Mouse (Mus musculus) brain, embryonic 14.5 days (tissue): ENCODE measurements at regions not wholly inside any gene's neighbourhood (a gene's known extent, or its start where the extent isn't known, plus 50 kb on each side); places are given as distances from the start of the nearest gene placed in this dataset.
"Not testable (repeated sequence)": the region's sequence is repeated elsewhere in the genome, so short reads cannot be mapped to it uniquely, and the experiment has no call there.

Experiments
- DNase-seq: peaks from one replicate; pipeline ENCODE4 v3.0.0-alpha.2; 2011; ENCODE audit warnings: low read depth
- CTCF ChIP-seq: fragments of 200-500 bp; IDR thresholded peaks from 2 replicates; pipeline ENCODE4 v1.5.1; 2012; ENCODE audit warnings: inconsistent platforms, mild to moderate bottlenecking, moderate library complexity, borderline replicate concordance; ENCODE audit not compliant: insufficient read depth, insufficient read length; ENCODE audit errors: extremely low read depth
- POLR2A ChIP-seq: fragments of 200-500 bp; IDR thresholded peaks from 2 replicates; pipeline ENCODE4 v1.6.1; 2012; ENCODE audit warnings: mild to moderate bottlenecking, inconsistent platforms, borderline replicate concordance; ENCODE audit not compliant: poor library complexity, insufficient read depth, insufficient read length, severe bottlenecking; ENCODE audit errors: extremely low read depth

DNA sequence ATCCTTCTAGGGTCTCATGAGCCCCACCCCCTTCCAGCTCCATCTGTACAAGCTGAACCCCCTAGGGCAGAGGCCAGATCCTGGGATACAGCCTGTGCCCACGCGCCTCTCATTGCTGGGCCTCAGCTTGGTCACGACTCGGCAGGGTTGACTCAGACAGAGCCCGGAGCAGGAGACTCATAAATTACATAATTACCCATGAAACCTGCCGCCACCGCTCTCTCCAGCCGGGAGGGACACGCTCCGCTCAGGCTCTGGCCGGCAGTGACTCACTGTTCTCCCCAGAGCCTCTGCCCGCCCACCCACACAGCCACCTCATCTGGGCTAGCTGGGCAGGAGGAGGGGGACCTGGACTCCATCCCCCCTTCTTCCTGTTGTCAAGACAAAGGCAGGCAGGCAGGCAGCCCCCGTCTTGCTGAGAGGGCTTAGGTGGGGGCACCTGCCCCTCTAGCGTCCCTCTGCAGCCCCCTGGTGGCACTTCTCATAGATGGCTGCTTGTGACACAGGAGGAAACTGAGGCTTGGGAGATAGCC is 149.6 kb upstream of the Rtl1 start:
- no peak for TF ChIP-seq POLR2A
- TF ChIP-seq CTCF = peak; percentile 79

DNA sequence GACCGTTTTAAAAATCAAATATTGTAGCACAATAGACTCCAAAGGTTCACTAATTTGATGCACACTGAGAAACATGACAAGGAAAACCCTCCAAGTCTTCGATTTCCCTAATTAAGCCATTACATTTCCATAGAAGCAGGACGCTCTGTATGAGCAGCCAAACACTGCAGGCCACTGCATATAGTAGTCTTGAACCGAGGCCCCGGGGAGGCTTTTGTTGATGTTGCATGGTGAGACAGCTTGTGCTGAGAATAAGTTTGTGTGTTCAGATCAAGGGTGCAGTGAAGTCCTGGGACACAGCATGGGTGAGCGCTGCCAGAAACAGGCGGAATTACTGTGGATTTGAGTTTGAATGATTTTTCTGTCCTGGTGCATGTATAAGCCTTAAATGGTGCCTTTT is 154.9 kb upstream of the Rtl1 start:
- DNase-seq = peak; percentile 25
- TF ChIP-seq CTCF (no peak), POLR2A (no peak)

More for the DNA sequence above, 149.6 kb upstream of the Rtl1 start:
- DNase-seq = peak; percentile 89

DNA sequence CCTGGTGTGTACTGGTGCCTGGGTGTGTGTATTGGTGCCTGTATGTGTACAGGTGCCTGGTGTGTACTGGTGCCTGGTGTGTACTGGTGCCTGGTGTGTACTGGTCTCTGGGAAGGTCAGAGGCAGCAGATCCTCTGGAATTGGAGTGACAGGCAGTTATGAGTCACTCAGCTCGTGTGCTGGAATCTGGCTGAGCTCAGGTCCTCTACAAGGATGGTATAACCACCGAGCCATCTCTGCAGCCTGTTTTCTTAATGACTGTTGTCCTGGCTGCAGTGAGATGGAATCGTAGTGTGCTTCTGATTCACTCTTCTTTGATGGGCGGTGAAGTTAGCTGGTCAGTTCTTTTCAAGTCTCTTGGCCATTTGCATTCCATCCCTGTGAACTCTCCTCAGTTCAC is 164.2 kb upstream of the Rtl1 start:
- TF ChIP-seq POLR2A = no peak
- no peak for TF ChIP-seq CTCF
- DNase-seq = no peak

DNA sequence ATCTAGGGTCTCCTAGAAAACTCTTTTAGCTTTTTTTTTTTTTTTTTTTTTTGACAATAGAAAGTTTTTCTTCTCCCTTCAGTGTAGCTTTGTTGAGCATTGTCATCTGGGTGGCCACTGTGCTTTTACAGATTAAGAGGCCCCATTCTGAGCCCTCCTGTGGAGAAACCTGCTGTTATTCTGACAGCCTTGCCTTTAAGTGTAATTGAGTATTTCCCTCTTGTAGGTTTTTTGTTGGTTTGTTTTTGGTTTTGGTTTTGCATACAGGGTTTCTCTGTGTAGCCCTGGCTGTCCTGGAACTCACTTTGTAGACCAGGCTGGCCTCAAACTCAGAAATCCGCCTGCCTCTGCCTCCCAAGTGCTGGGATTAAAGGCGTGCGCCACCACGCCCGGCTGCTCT is 166.5 kb upstream of the Rtl1 start:
- DNase-seq = not testable (repeated sequence)

DNA sequence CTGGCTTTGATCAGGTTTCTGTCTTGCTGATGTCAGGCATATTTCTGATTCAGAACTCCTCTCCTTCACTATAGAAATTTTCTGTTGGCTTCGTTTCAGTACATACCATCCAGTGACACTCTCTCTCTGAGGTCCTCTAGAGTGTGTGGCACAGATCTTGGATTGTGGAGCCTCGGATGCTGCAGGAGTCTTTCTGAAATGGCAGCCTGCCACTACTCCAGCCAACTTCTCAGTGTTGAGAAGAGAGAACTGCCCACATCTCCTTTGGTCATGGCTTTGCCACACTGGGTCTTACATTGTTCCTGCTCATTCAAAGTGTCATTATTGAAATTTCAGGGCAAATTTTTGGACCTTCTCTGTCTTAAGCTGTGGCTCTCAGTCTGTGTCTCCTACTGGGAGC is 172.4 kb upstream of the Rtl1 start:
- no peak for TF ChIP-seq CTCF
- TF ChIP-seq POLR2A = no peak
- peak; percentile 6 for DNase-seq

DNA sequence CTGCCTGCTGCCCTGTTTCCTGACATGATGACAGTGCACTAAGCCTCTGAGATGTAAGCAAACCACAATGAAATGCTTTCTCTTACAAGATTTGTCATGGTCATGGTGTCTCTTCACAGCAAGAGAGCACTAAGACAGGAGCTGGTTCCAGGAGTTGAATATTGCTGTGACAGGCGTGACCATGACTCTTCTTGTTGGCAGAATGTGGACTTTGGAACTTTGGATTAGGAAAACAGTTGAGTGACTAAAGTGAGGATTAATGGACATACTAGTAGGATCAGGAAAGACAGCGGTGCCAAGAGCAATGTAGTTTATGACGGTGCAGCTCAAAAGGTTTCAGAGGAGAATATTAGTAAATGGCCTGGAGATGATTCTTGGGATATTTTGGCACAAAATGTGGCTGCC is 173.8 kb upstream of the Rtl1 start:
- TF ChIP-seq POLR2A (no peak), CTCF (no peak)

DNA sequence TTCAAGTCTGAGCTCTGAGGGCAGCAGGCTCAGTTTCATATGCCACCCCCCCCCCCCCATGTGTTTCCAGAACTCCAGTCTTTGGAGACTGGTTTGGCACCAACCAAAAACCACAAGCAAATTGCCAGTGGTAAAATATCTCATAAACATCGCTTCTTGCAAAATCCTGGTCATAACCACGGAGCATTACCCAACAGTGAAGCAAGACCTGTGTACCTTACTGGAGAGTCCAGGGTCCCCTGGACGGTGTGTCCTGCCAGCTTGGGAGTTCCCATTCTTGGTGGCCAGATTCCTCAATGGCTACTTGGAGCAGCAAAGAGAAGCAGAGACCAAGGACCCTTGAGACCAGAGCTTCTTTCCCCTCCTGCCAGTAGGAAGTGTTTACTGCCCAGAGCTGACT is 198.7 kb upstream of the Rtl1 start:
- TF ChIP-seq POLR2A (no peak), CTCF (no peak)
- DNase-seq = no peak

More for the DNA sequence above, 173.8 kb upstream of the Rtl1 start:
- peak; percentile 34 for DNase-seq

DNA sequence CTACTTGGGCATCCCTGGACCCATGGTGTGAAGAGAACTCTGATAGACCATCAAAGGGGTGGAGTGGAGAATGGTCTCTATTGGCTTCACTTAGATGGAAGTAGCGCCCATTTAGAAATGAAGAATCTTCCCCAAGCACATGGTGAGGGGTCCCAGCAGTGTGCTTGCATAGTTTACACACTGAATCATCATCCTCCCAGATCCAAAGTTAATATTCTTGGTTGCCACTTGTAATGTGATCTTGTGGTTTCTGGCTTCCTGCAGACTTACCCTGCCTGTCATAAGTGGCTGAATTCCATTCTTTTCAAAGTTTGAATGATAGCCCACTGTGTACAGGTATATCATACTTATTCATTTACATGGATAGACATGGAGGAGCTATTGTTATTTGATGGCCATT is 199.3 kb upstream of the Rtl1 start:
- TF ChIP-seq POLR2A (no peak), CTCF (no peak)
- no peak for DNase-seq

DNA sequence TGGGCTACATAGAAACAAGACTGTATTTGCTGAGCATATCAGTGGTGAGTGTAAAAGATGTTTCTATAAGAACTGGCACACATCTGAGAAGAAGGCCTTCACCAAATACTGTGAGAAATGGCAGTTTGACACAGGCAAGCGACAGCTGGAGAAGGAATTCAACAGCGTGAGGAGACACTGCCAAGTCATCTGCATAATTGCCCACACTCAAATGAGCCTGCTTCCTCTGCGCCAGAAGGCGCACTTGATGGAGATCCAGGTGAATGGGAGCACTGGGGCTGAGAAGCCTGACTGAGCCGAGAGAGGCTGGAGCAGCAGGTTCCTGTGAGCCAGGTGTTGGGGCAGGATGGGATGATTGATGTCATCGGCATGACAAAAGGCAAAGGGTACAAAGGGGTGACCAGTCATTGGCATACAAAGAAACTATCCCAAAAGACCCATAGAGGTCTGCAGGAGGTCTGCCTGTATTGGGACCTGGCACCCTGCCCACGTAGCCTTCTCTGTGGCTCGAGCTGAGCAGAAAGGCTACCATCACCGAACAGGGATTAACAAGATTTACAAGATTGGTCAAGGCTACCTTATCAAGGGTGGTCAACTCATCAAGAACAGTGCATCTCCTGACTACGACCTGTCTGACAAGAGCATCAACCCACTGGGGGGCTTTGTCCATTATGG is 227.2 kb upstream of the Rtl1 start:
- peak; percentile 89 for DNase-seq
- no peak for TF ChIP-seq CTCF
- no peak for TF ChIP-seq POLR2A

DNA sequence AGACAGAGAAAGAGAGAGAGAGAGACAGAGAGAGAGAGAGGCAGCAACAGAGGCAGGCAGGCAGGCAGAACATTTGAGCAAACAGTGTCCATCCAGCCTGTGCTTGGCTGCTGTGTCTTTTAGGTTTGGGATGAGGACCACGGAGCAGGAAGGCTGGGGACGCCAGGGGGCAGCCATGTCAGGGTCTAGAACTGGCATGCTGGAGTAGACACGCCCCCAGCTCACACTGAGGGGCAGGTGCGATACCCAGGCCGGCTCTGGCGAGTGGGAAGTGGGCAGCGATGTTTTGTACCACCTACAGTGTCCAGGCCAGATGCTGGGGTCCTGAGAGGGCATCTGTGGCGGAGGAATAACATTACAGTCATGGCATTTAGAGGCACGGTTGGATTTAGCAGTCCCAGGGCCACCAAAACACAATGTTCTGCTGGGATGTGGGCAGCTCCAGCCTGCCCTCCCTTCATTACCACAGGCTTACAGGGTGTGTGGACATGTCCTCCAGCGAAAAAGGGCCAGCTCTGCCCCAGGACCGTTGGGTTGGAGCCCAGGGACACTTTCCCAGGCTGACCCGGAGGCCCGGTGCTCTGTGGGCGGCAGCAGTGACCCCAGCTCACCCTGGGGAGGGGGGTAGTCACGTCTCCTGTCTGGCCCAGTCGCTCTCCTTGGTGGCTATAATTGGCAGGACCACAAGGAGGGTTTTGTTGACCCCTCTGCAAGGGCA is 230.3 kb upstream of the Rtl1 start:
- TF ChIP-seq CTCF = peak; percentile 62
- TF ChIP-seq POLR2A = no peak
- peak; percentile 78 for DNase-seq

DNA sequence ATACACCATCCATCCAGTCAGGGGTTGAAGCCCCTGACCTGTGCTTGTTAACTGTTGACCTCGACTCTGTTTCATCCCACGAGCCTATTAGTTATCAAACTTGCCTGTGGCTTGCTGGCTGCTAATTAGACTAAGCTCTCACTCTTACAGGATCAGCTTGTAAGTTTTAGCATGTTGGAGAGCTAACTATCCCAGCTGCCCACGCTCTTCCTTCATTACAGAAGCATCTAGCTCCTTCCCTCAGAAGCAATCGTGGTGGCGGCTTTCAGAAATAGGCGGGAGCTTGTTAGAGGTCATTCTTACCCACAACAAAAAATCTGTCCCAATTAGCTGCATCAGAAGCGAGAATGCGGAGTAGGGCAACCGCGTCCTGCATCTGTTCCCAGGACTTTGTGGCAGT is 232.8 kb upstream of the Rtl1 start:
- peak; percentile 44 for DNase-seq
- TF ChIP-seq CTCF = no peak
- no peak for TF ChIP-seq POLR2A

DNA sequence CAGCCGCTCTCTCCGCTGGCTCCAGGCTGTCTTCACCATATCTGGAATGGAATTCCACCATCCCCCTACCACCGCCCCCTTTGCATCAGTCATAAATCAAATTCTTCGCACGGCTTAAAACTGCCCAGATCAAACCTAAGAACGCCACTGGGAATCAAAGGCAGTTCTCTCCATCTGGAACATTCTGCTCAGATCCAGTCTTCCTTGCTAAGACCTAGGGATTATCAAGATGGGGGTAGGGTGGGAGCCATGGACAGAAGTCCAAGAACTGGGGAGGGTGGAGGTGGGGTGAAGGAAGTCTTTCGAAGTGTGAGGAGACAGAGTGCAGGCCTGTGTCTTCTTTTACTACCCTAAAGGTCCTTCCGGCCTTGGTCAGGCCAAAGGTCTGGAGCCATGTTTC is 236.4 kb upstream of the Rtl1 start:
- TF ChIP-seq CTCF (no peak), POLR2A (no peak)
- no peak for DNase-seq
